In the genomic region with DNA sequence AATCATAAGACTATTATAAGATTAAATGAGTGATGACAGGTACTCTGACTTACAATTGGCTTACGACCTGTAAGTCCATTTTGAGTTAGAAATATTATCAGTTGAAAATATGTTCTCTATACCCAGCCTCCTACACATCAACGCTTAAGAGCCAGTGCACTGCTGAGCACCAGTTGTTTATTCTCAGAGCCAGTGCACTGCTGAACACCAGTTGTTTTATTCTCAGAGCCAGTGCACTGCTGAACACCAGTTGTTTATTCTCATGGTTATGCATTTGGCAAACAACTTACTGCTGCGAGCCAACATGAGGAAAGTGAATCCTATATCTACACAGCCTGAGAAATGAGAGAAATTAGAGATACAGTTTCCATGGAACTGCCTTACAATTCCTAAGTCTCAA, we compare ENCODE assay signal across 15 mouse cellular contexts. TPM values are rescaled to one million over a fixed set of nuclear protein-coding genes. Genes with fewer than 3 reads are reported as not detected.
"Had no signal": no experiment of that assay in that cellular context is flagged by ENCODE, and none has a peak within 500 bp of the region (broad histone marks: within the 10 kb centered on the region; RNA-seq: fewer than 3 reads in every experiment).

No protein-coding gene starts in this region.

- H3K27me3 ChIP-seq: limb, embryonic 15.5 days; neural tube, embryonic 15.5 days had no signal

- H3K4me3 ChIP-seq: kidney, embryonic 15.5 days; limb, embryonic 15.5 days; midbrain, embryonic 10.5 days; myocyte; neural tube, embryonic 15.5 days had no signal

- H3K9ac ChIP-seq: kidney, embryonic 15.5 days; limb, embryonic 15.5 days; liver, embryonic 14.5 days; neural tube, embryonic 15.5 days had no signal

- H3K36me3 ChIP-seq: kidney, embryonic 15.5 days; limb, embryonic 15.5 days; midbrain, embryonic 10.5 days; neural tube, embryonic 15.5 days had no signal

- DNase-seq: kidney, adult 2 months; lung, adult 18-20 months; lung, postnatal 36 days; midbrain, embryonic 14.5 days; right cerebral cortex, adult 18-20 months; right cerebral cortex, postnatal 25 days; thymus, postnatal 36 days had no signal

- H3K4me2 ChIP-seq: kidney, embryonic 15.5 days; limb, embryonic 15.5 days; neural tube, embryonic 15.5 days had no signal

- H3K27ac ChIP-seq: kidney, embryonic 15.5 days; limb, embryonic 15.5 days; liver, embryonic 14.5 days; neural tube, embryonic 15.5 days had no signal

- ATAC-seq: intestine, embryonic 16.5 days had no signal

- H3K9me3 ChIP-seq: kidney, embryonic 15.5 days; limb, embryonic 15.5 days; midbrain, embryonic 10.5 days; neural tube, embryonic 15.5 days had no signal

RNA-seq across cellular contexts. Expression of a gene that starts 2.3 kb away (rescaled TPM):
- total RNA-seq: megakaryocyte, adult 5-6 weeks had no signal
- polyA plus RNA-seq: liver, embryonic 14.5 days had no signal
